Mouse (Mus musculus): ENCODE results near the gene Dlg1. TPM values are rescaled to one million over a fixed set of nuclear protein-coding genes. Genes with fewer than 3 reads are reported as not detected.

The Dlg1 gene
- polyA plus RNA-seq, 1 experiment from 2014 or later = 12.7 TPM

DNA sequence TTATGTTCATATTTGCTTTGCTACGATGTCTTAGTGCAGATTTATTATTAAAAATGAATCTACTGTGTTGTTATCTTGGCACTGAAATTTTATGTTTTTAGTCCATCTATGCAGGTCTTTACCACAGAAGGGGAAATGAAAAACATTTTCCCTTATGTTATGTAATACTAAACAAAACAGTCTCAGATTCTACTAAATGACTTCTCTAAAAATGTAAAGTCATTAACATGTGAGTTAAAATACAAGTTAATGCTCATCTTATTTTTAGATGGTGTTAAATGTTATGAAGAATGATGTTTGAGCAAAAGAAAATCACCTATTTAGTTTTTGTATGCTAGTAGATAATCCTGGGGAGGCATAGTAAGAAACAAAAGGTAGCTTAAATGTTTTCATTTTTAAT lies 91.8 kb downstream of the Dlg1 start:
- no peaks in the 10 kb centered on the region for H3K9me3 ChIP-seq (ENCODE audit: low read length)
- no peaks in the 10 kb centered on the region for H3K27me3 ChIP-seq (replicated peaks; ENCODE audit: insufficient read depth, low read length)
- DNase-seq (ENCODE audit: low spot score) (no peak), ATAC-seq (no peak)
- no peak overlapping the region for H3K9ac ChIP-seq (replicated peaks; ENCODE audit: low read depth)
- no peak for TF ChIP-seq CTCF (IDR thresholded peaks at IDR 0.05)
- no peak for TF ChIP-seq EP300 (IDR thresholded peaks at IDR 0.05)
- H3K27ac ChIP-seq (ENCODE audit: low read length) = no peak overlapping the region
- WGBS = 89% methylated on average over 1 of the region's 1 CpGs
- H3K36me3 ChIP-seq (ENCODE audit: insufficient read depth, low read length) = no peaks in the 10 kb centered on the region
- no peak overlapping the region for H3K4me2 ChIP-seq (replicated peaks; ENCODE audit: low read depth, low read length)
- no peaks in the 10 kb centered on the region for H3K4me1 ChIP-seq (ENCODE audit: insufficient read depth, low read depth, low read length)
- H3K4me3 ChIP-seq (ENCODE audit: low read depth, low read length) = no peak overlapping the region

DNA sequence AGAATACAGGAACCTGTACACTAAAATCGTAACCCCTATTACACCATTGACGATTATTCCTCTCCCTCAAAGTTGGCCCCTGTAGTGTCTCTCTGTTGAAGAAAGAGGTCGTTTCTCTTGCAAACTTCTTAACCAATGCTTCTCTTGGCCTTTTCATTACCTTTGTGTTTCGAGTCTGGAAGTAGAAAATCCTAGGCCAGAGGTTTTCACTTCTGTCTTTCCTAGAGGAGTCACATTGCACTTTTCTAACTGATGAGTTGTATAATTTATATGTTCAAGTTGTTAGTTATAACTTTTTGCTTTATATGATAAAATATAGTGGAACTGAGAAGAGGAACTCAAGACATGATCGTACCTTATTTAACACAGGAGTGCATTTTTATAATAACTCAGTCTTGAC lies 93.2 kb downstream of the Dlg1 start:
- Histone ChIP-seq H3K4me3 (ENCODE audit: low read depth, low read length) (no peak overlapping the region), H3K36me3 (ENCODE audit: insufficient read depth, low read length) (no peaks in the 10 kb centered on the region), H3K9me3 (ENCODE audit: low read length) (no peaks in the 10 kb centered on the region), H3K27ac (ENCODE audit: low read length) (no peak overlapping the region), H3K27me3 (replicated peaks; ENCODE audit: insufficient read depth, low read length) (no peaks in the 10 kb centered on the region), H3K4me2 (replicated peaks; ENCODE audit: low read depth, low read length) (no peak overlapping the region), H3K9ac (replicated peaks; ENCODE audit: low read depth) (no peak overlapping the region), H3K4me1 (ENCODE audit: insufficient read depth, low read depth, low read length) (no peaks in the 10 kb centered on the region)
- no peak for ATAC-seq
- no peak for DNase-seq (ENCODE audit: low spot score)
- TF ChIP-seq CTCF (IDR thresholded peaks at IDR 0.05) = no peak
- no peak for TF ChIP-seq EP300 (IDR thresholded peaks at IDR 0.05)
- WGBS = 87% methylated on average over 5 of the region's 5 CpGs

DNA sequence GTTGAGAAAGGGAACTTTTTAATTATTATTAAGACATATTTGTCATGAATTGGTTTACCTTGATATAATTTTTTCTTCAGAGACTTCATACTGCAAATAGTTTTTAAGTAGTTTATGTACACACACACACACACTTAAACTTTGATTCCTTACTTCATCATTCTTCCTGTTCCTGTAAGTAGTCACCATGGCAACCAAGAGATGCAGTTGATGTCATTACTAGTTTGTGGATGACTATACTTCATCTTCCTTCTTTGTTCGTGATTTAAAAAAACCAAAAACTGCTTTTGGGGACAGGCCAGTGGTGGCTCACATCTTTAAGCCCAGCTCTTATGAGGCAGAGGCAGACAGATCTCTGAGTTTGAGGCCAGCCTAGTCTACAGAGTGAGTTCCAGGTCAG lies 94.4 kb downstream of the Dlg1 start:
- DNase-seq (ENCODE audit: low spot score) = no peak
- H3K27ac ChIP-seq (ENCODE audit: low read length) = no peak overlapping the region
- H3K4me1 ChIP-seq (ENCODE audit: insufficient read depth, low read depth, low read length) = no peaks in the 10 kb centered on the region
- H3K9me3 ChIP-seq (ENCODE audit: low read length) = no peaks in the 10 kb centered on the region
- no peaks in the 10 kb centered on the region for H3K36me3 ChIP-seq (ENCODE audit: insufficient read depth, low read length)
- H3K27me3 ChIP-seq (replicated peaks; ENCODE audit: insufficient read depth, low read length) = no peaks in the 10 kb centered on the region
- TF ChIP-seq CTCF (IDR thresholded peaks at IDR 0.05) (no peak), EP300 (IDR thresholded peaks at IDR 0.05) (no peak)
- no peak overlapping the region for H3K9ac ChIP-seq (replicated peaks; ENCODE audit: low read depth)
- 69% methylated on average over 1 of the region's 1 CpGs for WGBS
- no peak for ATAC-seq
- no peak overlapping the region for H3K4me2 ChIP-seq (replicated peaks; ENCODE audit: low read depth, low read length)
- H3K4me3 ChIP-seq (ENCODE audit: low read depth, low read length) = no peak overlapping the region

DNA sequence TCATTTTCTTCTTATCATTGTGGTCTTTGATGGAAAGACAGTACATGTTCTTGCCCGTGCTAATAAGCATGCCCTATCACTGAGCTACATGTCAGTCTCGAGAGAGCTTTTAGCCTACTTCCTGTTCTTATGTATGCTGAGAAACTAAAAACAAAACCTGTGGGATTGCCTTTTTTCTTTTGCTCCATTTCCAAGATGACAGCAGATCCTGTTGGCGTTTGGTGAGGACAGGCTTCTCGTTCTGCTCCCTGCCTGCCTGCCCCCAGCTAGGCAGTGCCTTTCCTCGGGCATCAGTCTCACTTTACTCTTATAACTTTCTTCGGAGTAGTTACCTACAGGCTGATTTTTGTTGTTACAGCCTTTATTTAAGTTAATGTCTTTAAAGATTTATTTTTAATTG lies 96.2 kb downstream of the Dlg1 start:
- Histone ChIP-seq H3K4me1 (ENCODE audit: insufficient read depth, low read depth, low read length) (no peaks in the 10 kb centered on the region), H3K27ac (ENCODE audit: low read length) (no peak overlapping the region), H3K27me3 (replicated peaks; ENCODE audit: insufficient read depth, low read length) (no peaks in the 10 kb centered on the region), H3K4me3 (ENCODE audit: low read depth, low read length) (no peak overlapping the region), H3K4me2 (replicated peaks; ENCODE audit: low read depth, low read length) (no peak overlapping the region), H3K9me3 (ENCODE audit: low read length) (no peaks in the 10 kb centered on the region), H3K36me3 (ENCODE audit: insufficient read depth, low read length) (no peaks in the 10 kb centered on the region), H3K9ac (replicated peaks; ENCODE audit: low read depth) (no peak overlapping the region)
- 50% methylated on average over 6 of the region's 6 CpGs for WGBS
- ATAC-seq (no peak), DNase-seq (ENCODE audit: low spot score) (no peak)
- TF ChIP-seq CTCF (IDR thresholded peaks at IDR 0.05) (no peak), EP300 (IDR thresholded peaks at IDR 0.05) (no peak)

DNA sequence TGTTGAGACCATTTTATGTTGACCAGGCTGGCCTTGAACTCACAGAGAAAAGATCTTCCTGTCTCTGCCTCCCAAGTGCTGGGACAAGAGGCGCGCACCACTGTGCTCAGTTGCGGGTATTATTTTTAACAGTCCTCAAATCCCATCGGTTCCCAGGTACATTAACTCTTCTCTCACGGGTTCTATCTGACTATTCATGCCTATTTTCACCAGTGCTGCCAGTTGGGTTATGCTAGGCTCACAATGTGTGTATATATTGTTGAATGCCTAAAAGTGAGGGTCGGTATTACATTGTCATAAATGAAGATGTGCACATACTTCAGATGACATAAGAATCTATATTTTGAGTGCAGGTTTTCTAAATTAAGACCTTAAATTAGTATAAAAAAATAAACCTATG lies 103.1 kb downstream of the Dlg1 start:
- Histone ChIP-seq H3K36me3 (ENCODE audit: insufficient read depth, low read length) (no peaks in the 10 kb centered on the region), H3K27ac (ENCODE audit: low read length) (no peak overlapping the region), H3K9ac (replicated peaks; ENCODE audit: low read depth) (no peak overlapping the region), H3K4me1 (ENCODE audit: insufficient read depth, low read depth, low read length) (no peaks in the 10 kb centered on the region), H3K27me3 (replicated peaks; ENCODE audit: insufficient read depth, low read length) (no peaks in the 10 kb centered on the region), H3K9me3 (ENCODE audit: low read length) (no peaks in the 10 kb centered on the region), H3K4me3 (ENCODE audit: low read depth, low read length) (no peak overlapping the region), H3K4me2 (replicated peaks; ENCODE audit: low read depth, low read length) (no peak overlapping the region)
- TF ChIP-seq CTCF (IDR thresholded peaks at IDR 0.05) (no peak), EP300 (IDR thresholded peaks at IDR 0.05) (no peak)
- no peak for DNase-seq (ENCODE audit: low spot score)
- no peak for ATAC-seq
- WGBS = 96% methylated on average over 6 of the region's 6 CpGs

DNA sequence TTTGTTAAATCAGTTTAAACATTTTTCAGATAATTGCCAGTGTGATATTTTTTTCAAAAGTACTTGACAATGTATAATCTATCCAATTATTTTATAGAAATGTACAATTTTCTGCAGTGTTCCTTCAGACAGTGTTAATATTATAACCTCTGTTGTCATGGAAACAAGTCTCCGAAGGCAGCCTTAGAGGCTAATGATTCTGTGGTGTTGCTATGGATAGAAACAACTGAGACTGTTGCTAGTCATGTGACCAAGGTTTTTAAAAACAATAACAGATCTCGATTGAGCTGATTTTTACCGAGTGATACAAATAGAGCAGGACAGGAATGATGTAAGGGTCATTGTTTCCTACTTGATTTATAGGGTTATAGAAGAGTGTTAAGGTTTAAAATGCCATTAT lies 103.5 kb downstream of the Dlg1 start:
- Histone ChIP-seq H3K9ac (replicated peaks; ENCODE audit: low read depth) (no peak overlapping the region), H3K36me3 (ENCODE audit: insufficient read depth, low read length) (no peaks in the 10 kb centered on the region), H3K9me3 (ENCODE audit: low read length) (no peaks in the 10 kb centered on the region), H3K27me3 (replicated peaks; ENCODE audit: insufficient read depth, low read length) (no peaks in the 10 kb centered on the region), H3K4me3 (ENCODE audit: low read depth, low read length) (no peak overlapping the region), H3K4me2 (replicated peaks; ENCODE audit: low read depth, low read length) (no peak overlapping the region), H3K4me1 (ENCODE audit: insufficient read depth, low read depth, low read length) (no peaks in the 10 kb centered on the region), H3K27ac (ENCODE audit: low read length) (no peak overlapping the region)
- ATAC-seq = 0 out of 2 replicates have a peak, but pooled peaks have one; percentile 16
- TF ChIP-seq EP300 (IDR thresholded peaks at IDR 0.05) = no peak
- no peak for TF ChIP-seq CTCF (IDR thresholded peaks at IDR 0.05)
- 39% methylated on average over 3 of the region's 3 CpGs for WGBS
- peak; percentile 21 for DNase-seq (ENCODE audit: low spot score)

DNA sequence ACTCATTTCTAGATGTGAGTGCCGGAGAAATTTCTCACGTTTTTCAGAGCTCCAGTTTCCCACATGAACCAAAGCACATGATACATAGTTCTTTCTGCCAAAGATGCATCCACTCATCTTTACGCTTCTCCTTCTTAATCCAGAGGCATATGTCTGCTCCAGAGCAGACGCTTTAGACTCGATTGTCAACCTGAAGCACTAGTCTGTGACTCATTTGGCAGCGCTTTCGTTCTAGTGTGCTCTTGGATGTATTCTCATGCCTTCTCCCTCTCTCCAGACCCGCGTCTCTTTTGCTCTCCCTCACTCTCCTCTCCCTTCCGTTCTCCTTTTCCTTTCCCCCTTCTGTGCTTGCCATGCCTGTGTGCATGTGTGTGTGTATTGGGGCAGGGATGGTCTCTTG lies 112.7 kb downstream of the Dlg1 start:
- no peaks in the 10 kb centered on the region for H3K27me3 ChIP-seq (replicated peaks; ENCODE audit: insufficient read depth, low read length)
- H3K9me3 ChIP-seq (ENCODE audit: low read length) = no peaks in the 10 kb centered on the region
- H3K9ac ChIP-seq (replicated peaks; ENCODE audit: low read depth) = no peak overlapping the region
- H3K4me2 ChIP-seq (replicated peaks; ENCODE audit: low read depth, low read length) = no peak overlapping the region
- DNase-seq (ENCODE audit: low spot score) (no peak), ATAC-seq (no peak)
- no peak overlapping the region for H3K27ac ChIP-seq (ENCODE audit: low read length)
- H3K36me3 ChIP-seq (ENCODE audit: insufficient read depth, low read length) = no peaks in the 10 kb centered on the region
- H3K4me3 ChIP-seq (ENCODE audit: low read depth, low read length) = no peak overlapping the region
- 79% methylated on average over 10 of the region's 10 CpGs for WGBS
- TF ChIP-seq CTCF (IDR thresholded peaks at IDR 0.05) (no peak), EP300 (IDR thresholded peaks at IDR 0.05) (no peak)
- H3K4me1 ChIP-seq (ENCODE audit: insufficient read depth, low read depth, low read length) = no peaks in the 10 kb centered on the region
